Mouse (Mus musculus) brain, embryonic 14.5 days (tissue): Measurements from ENCODE around the gene Osbpl7.

Experiments
- CTCF ChIP-seq: fragments of 200-500 bp; IDR thresholded peaks from 2 replicates; pipeline ENCODE4 v1.5.1; 2012; ENCODE audit warnings: inconsistent platforms, mild to moderate bottlenecking, moderate library complexity, borderline replicate concordance; ENCODE audit not compliant: insufficient read depth, insufficient read length; ENCODE audit errors: extremely low read depth
- POLR2A ChIP-seq: fragments of 200-500 bp; IDR thresholded peaks from 2 replicates; pipeline ENCODE4 v1.6.1; 2012; ENCODE audit warnings: mild to moderate bottlenecking, inconsistent platforms, borderline replicate concordance; ENCODE audit not compliant: poor library complexity, insufficient read depth, insufficient read length, severe bottlenecking; ENCODE audit errors: extremely low read depth

GRCm38 (mm10) chr11:97031977-97032376, 18.5 kb upstream of the Osbpl7 start:
- TF ChIP-seq CTCF (no peak), POLR2A (no peak)
